Mouse (Mus musculus): ENCODE measurements around the gene Krtap3-1. TPM values are rescaled to one million over a fixed set of nuclear protein-coding genes. Genes with fewer than 3 reads are reported as not detected.

Krtap3-1 gene
- not detected in 4 replicates for total RNA-seq (2023)

GRCm38 (mm10) chr11:99566530-99566929, at the start of gene Krtap3-1:
Krtap3-1 (minus strand) TSS chr11:99566630.

GRCm38 (mm10) chr11:99614796-99615363, 48.5 kb upstream of the Krtap3-1 start, which contains the start of gene Krtap2-4:
Krtap2-4 (minus strand) TSS chr11:99614846.

GRCm38 (mm10) chr11:99610089-99610488, 43.7 kb upstream of the Krtap3-1 start, which contains the start of gene Gm11937:
Gm11937 (minus strand) TSS chr11:99610189.

GRCm38 (mm10) chr11:99603208-99603607, 36.8 kb upstream of the Krtap3-1 start, which contains the start of gene Gm11938:
Gm11938 (minus strand) TSS chr11:99603308.

GRCm38 (mm10) chr11:99597742-99598141, 31.3 kb upstream of the Krtap3-1 start, which contains the start of gene Krtap9-3:
Krtap9-3 (minus strand) TSS chr11:99598105.

GRCm38 (mm10) chr11:99590981-99591380, 24.6 kb upstream of the Krtap3-1 start, which contains the start of gene Krtap1-3:
Krtap1-3 (minus strand) TSS chr11:99591339.

GRCm38 (mm10) chr11:99583245-99583704, 16.8 kb upstream of the Krtap3-1 start, which contains the start of gene Krtap1-4:
Krtap1-4 (minus strand) TSS chr11:99583654.

GRCm38 (mm10) chr11:99580636-99581035, 14.2 kb upstream of the Krtap3-1 start, which contains the start of gene Krtap1-5:
Krtap1-5 (minus strand) TSS chr11:99581016.

GRCm38 (mm10) chr11:99559366-99559765, 7.1 kb downstream of the Krtap3-1 start, which contains the start of gene Gm11939:
Gm11939 (minus strand) TSS chr11:99559466.

GRCm38 (mm10) chr11:99556753-99557152, 9.7 kb downstream of the Krtap3-1 start, which contains the start of gene Krtap3-2:
Krtap3-2 (minus strand) TSS chr11:99556853.

GRCm38 (mm10) chr11:99550765-99551164, 15.7 kb downstream of the Krtap3-1 start, which contains the start of gene Krtap3-3:
Krtap3-3 (minus strand) TSS chr11:99550865.

GRCm38 (mm10) chr11:99521288-99521860, 45.1 kb downstream of the Krtap3-1 start, which contains the start of gene Krt39:
Krt39 (minus strand) TSS chr11:99521338.

Other genes with a start within 250 kb of the Krtap3-1 start
- gene Krt25, start 243.7 kb downstream of the Krtap3-1 start, total RNA-seq (2023), result not detected in 4 replicates
- gene Krt26, start 228.7 kb downstream of the Krtap3-1 start, total RNA-seq (2023), result not detected in 4 replicates
- not detected in 4 replicates for gene Krt27, start 215.5 kb downstream of the Krtap3-1 start, total RNA-seq (2023)
- not detected in 4 replicates for gene Krt28, start 191.7 kb downstream of the Krtap3-1 start, total RNA-seq (2023)
- gene Krt10, start 177.3 kb downstream of the Krtap3-1 start, total RNA-seq (2023), result 2.1 to 3.6 TPM (median 2.4 TPM) in 4 replicates
- gene Krt12, start 144.4 kb downstream of the Krtap3-1 start, total RNA-seq (2023), result not detected in 4 replicates
- not detected in 4 replicates for gene Krt20, start 128.5 kb downstream of the Krtap3-1 start, total RNA-seq (2023)
- not detected in 4 replicates for gene Krt23, start 73.5 kb downstream of the Krtap3-1 start, total RNA-seq (2023)
- gene Krt39, start 45.3 kb downstream of the Krtap3-1 start, total RNA-seq (2023), result not detected in 4 replicates
- gene Krt40, start 23.5 kb downstream of the Krtap3-1 start, total RNA-seq (2023), result not detected in 4 replicates
- gene Krtap3-3, start 15.8 kb downstream of the Krtap3-1 start, total RNA-seq (2023), result not detected in 4 replicates
- not detected in 4 replicates for gene Krtap3-2, start 9.8 kb downstream of the Krtap3-1 start, total RNA-seq (2023)
- gene Gm11939, start 7.2 kb downstream of the Krtap3-1 start, total RNA-seq (2023), result not detected in 4 replicates
- not detected in 4 replicates for gene Krtap1-5, start 14.4 kb upstream of the Krtap3-1 start, total RNA-seq (2023)
- not detected in 4 replicates for gene Krtap1-4, start 17.0 kb upstream of the Krtap3-1 start, total RNA-seq (2023)
- gene Krtap1-3, start 24.7 kb upstream of the Krtap3-1 start, total RNA-seq (2023), result not detected in 4 replicates
- not detected in 4 replicates for gene Krtap9-3, start 31.5 kb upstream of the Krtap3-1 start, total RNA-seq (2023)
- gene Gm11938, start 36.7 kb upstream of the Krtap3-1 start, total RNA-seq (2023), result not detected in 4 replicates
- gene Gm11937, start 43.6 kb upstream of the Krtap3-1 start, total RNA-seq (2023), result not detected in 4 replicates
- not detected in 4 replicates for gene Krtap2-4, start 48.2 kb upstream of the Krtap3-1 start, total RNA-seq (2023)
- not detected in 4 replicates for gene Gm11562, start 53.8 kb upstream of the Krtap3-1 start, total RNA-seq (2023)
- not detected in 4 replicates for gene Krtap4-1, start 61.6 kb upstream of the Krtap3-1 start, total RNA-seq (2023)
- not detected in 4 replicates for gene Krtap4-2, start 68.5 kb upstream of the Krtap3-1 start, total RNA-seq (2023)
- gene Krtap4-7, start 77.5 kb upstream of the Krtap3-1 start, total RNA-seq (2023), result not detected in 4 replicates
- gene Gm11555, start 83.6 kb upstream of the Krtap3-1 start, total RNA-seq (2023), result not detected in 4 replicates
- gene Gm11563, start 92.3 kb upstream of the Krtap3-1 start, total RNA-seq (2023), result not detected in 4 replicates
- gene Krtap4-6, start 99.3 kb upstream of the Krtap3-1 start, total RNA-seq (2023), result not detected in 4 replicates
- gene Gm14190, start 124.1 kb upstream of the Krtap3-1 start, total RNA-seq (2023), result not detected in 4 replicates
- gene Gm14180, start 167.7 kb upstream of the Krtap3-1 start, total RNA-seq (2023), result not detected in 4 replicates
- not detected in 4 replicates for gene Gm11595, start 206.3 kb upstream of the Krtap3-1 start, total RNA-seq (2023)
- not detected in 4 replicates for gene Krtap4-8, start 214.1 kb upstream of the Krtap3-1 start, total RNA-seq (2023)
- gene Krtap4-9, start 218.6 kb upstream of the Krtap3-1 start, total RNA-seq (2023), result not detected in 4 replicates
- not detected in 4 replicates for gene Gm11596, start 226.8 kb upstream of the Krtap3-1 start, total RNA-seq (2023)
- gene Gm11569, start 232.3 kb upstream of the Krtap3-1 start, total RNA-seq (2023), result not detected in 4 replicates
- not detected in 4 replicates for gene Gm11554, start 237.8 kb upstream of the Krtap3-1 start, total RNA-seq (2023)
- not detected in 4 replicates for gene Krtap4-13, start 243.3 kb upstream of the Krtap3-1 start, total RNA-seq (2023)
- gene Gm11564, start 249.0 kb upstream of the Krtap3-1 start, total RNA-seq (2023), result not detected in 4 replicates